Mouse (Mus musculus) ES-CJ7 (cell line): ENCODE results near the gene AW551984.
A peak's percentile ranks its signal among the peaks of the same experiment; 100 is the strongest.

Source experiments
- DNase-seq: peaks from one replicate; pipeline ENCODE4 v3.0.0; 2011; ENCODE audit warnings: low read depth, low spot score

The AW551984 gene

DNA sequence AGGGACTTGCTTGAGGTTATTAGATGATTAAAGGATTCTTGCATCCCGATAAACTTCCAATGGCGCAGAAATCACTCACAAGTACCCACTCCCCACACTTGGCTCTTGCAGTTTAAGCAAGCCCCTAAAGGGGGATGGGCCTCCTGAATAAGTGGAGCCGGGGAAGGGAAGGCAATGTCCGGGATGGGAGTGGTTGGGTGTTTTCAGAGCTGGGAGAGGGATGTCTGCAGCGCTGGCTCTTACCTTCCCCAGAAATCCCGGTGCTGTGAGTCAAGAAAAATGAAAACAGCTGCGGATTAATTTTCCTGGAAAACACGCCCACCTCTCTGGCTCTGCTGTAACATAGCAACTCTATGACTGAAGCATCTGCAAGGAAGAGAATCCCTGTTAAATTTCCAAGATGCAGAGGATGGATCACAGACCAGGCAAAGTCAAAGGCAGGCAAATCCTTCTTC, at the start of gene AW551984:
TSS of gene AW551984 (minus strand) at position 405 of the 455 bp plus-strand sequence.
- DNase-seq: peak; percentile 59

DNA sequence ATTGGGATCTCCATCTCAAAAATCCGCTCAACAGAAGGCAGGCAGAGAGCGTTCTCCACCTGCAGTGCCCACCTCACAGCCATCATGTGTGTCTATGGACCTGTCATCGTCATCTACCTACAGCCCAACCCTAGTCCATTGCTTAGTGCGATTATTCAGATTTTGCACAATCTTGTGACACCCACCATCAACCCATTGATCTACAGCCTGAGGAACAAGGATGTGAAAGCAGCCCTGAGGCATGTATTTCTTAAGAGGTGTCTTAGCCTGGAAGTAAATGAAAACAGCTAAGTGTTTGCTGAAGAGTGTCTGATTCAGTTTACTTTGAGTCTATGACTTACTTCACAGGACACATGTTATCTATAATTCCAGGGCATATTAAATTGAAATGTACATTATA, 43.2 kb upstream of the AW551984 start:
- no peak for DNase-seq

DNA sequence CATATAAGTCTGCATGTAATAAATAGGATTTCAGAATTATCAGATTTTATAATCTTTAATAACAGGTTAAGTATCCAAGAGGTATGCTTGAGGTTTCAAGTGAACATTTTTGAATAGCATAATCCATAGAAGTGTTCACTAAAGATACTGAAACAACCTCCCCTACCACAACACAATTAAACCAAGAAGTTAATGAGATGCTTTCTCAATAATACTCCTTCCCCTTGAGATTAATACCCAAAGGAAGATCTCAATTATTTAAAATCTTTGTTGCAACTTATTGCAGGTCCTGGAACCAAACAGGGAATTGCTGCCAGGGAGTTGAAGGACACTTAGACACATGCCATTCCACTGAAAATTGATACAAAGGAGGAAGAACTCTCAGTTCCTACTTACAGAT, 40.6 kb upstream of the AW551984 start, which contains the start of gene Olfr961:
TSS of gene Olfr961 (plus strand) at position 301 of the 400 bp plus-strand sequence.
- DNase-seq: no peak

DNA sequence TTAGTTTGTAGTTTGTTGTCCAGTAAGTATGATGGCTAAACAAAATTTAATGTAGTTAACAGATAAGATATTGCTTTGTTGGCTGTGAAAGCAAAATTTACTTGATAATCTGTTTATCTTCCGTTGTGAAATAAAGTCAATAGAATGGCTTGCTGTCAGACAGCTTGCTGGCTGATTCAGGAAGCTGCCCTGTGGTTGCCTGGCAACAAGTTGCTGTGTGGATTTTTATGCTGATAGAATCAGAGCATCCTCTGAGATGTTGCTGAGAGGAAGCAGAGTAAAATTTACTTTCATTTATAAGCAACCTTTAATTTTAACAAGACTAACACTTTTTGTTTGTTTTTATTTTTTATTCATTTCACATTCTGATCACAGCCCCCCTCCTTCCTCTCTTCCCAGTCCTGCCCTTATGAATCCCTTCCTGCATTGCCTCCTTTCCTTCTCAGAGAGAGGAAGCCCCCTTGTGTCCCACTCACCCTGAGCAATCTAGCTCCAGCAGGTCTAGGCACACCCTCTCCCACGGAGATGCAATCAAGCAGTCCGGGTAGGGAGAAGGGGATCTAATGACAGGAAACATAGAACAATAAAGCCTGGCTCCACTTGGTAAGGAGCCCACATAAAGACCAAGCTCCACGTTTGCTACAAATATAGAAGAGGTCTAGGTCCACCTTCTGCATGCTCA, 29.9 kb upstream of the AW551984 start:
- no peak for DNase-seq

DNA sequence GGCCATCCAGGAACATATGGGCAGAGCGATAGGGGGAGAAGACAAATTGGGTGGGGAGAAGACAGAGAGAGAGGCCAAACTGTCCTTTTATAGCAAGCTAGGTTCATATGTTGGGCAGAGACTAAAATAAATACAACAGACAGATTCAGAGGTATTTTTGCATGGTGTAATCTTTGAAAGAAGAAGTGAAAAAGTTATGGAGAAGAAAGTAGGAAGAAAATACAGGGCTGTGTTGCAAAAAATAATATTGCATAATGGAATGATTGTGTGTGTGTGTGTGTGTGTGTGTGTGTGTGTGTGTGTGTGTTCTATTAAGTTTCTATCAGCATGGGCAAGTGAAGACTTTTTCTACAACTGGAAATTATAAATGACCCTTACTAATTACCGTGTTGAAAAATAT, 24.9 kb upstream of the AW551984 start:
- DNase-seq: no peak

DNA sequence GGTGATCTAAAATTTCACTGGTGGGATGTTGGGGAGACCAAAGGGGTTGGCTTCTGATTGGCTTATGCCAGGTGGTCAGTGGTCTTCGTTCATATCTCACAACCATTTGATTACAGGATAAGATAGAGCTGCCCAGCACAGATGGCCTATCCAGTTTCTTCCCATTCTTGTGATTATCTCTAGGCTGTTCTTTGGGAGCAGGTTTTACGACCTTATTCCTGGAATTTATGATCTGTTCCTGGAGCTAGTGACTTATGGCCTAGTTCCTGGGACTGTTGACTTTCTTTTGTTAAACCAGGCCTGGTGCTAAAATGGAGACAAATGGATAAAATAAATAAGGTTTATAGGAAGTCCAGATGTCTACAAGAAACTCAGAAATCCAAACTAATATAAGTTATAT, 20.5 kb upstream of the AW551984 start:
- DNase-seq: no peak

DNA sequence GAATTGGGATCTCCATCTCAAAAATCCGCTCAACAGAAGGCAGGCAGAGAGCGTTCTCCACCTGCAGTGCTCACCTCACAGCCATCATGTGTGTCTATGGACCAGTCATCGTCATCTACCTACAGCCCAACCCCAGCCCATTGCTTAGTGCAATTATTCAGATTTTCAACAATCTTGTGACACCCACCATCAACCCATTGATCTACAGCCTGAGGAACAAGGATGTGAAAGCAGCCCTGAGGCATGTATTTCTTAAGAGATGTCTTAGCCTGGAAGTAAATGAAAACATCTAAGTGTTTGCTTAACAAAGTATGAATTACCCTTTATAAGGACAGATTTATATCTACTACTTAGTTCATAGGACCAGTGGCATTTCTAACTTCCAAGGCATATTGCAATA, 19.6 kb upstream of the AW551984 start:
- DNase-seq: no peak

DNA sequence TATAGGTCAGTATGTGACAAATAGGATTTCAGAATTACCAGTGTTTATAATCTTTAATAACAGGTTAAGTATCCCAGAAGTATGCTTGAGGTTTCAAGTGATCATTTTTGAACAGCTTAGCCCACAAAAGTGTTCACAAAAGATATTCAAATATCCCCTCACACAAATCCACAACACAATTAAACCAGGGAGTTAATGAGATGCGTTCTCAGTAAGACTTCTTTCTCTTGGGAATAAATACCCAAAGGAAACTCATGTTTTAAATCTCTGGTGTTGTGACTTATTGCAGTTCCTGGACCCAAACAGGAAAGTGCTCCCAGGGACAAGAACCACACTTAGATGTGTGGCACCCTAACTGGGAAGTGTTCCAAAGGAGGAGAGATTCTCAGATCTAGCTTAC, 16.9 kb upstream of the AW551984 start, which contains the start of gene Olfr960:
TSS of gene Olfr960 (plus strand) at position 301 of the 400 bp plus-strand sequence.
- DNase-seq: no peak

DNA sequence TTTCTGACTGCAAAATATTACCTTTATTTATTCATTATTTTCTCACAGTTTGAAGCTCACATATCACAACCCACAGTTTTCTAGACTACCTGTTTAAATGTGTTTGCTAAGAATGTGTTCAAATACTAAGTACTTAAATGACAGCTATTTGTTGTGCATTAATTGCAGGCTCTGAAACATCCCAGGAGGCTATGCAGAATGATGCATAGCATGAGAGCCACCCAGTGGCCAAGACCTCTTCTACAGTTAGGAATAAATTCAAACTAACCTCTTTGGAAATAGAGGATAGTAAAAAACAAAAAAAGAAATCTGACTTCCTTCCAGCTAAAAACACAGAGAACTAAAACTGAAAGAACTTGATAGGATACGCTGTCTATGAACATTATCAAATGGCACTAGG, 7.8 kb upstream of the AW551984 start:
- peak; percentile 17 for DNase-seq

DNA sequence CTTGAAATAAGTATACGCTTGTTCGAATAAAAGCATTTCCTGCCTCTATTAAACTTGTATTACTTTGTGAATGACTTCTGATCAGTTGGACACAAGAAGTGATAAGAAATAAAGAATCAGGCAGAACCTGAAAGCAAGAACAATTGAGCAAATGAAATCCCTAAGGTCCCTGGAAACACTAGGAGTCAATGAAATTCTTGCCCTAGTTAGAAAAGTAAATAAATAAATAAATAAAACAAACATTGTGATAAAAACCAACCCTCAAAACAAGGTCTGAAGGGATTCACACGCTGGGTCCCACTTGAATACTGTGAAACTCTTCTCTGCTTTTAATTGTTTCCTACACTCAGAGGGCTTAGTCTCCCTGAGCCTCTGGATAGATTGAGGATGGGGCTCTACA, 6.2 kb upstream of the AW551984 start, which contains the start of gene Olfr148:
TSS of gene Olfr148 (plus strand) at position 301 of the 400 bp plus-strand sequence.
- no peak for DNase-seq

DNA sequence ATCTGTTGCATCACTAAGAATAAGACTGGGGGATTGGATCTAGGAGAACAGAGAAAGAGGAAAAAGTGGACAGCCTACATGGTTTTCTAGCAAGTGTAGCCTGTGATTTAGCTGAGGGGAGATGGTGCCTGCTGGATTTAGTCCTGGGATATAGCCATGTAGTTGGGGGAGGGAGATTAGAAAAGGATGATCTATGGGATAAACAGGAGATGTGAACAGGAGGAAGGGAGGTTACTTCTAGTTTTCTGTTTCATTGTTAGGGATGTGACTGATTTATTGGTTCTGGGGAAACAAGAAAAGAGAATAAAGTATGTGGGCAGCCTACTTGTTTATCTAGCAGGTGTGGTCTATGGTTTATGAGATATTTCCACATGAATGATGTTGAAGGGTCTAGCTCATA, 4.3 kb upstream of the AW551984 start:
- DNase-seq: no peak

DNA sequence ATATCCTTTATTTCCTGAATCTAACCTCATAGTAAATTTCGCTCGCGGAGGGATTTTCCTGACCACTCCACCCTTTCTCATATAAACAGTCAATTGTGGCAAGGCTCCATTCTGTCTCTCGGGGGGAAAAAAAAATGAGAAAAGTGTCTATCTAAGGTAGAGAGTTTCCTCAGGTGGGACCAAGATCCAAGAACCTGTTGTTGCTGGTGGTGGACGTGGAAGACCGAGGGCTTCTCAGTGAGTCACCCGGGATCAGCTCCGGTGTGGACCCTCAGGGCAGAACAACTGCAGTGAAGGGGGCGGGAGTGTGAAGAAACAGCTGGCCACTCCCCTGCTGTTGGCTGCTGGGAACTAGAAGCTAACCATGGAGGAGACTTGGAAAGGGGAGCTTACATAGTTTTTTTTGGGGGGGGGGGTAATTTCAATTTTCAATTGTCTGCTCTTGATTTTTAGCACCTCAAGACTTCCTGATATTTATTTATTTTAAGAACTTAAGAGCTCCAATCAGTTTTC, 814 bp downstream of the AW551984 start:
- peak; percentile 32 for DNase-seq

DNA sequence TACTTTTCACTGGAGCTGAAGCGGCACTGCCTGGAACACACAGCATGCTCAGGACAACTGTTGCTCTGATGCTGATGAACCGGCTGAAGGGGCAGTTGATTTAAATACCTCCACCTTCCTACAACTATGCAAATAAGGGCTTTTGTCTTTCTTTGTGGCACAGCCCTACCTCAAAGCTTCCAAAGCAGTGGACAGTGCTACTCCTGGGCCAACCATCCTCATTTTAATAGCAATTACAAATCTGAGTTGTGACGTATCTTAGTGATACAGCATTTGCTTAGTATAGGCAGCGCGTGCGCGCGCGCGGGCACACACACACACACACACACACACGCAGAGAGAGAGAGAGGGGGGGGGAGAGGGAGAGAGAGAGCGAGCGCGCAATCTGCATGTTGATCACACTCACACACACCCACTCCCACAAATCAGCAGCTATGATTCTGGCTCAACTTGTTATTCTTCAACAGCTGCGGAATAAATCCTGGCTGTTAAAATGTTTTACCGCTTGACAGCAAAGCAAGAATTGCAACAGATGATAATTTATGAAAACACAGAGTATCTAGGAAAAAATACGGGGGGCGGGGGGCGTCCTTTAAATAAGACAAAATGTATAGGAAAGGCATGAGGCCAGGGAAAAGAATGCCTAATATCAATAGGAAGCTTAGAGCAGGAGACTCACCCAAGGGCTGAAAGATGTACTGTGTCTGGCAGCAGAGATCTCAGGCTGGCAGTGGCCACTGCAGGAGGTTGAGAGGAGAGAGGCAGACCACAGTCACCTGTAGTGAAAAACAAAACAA, 1.5 kb downstream of the AW551984 start:
- peak; percentile 60 for DNase-seq

DNA sequence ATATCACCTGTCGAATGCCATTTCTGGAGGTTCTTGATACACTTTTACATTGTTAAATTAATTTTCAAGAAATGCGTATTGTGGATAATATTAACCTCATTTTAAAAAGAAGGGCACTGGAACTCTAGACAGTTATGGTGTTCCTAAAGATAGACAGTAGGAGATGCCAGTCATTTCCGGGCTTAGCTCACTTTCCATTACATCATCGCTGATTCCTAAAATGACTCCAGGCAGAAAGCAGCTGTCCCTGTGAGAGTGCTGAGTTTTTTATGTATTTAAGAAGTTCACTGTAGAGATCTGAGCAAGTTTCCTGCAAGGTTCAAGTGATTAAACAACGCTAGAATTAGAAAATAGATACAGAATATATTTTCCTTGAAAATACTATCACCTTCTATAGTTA, 27.2 kb downstream of the AW551984 start:
- no peak for DNase-seq

DNA sequence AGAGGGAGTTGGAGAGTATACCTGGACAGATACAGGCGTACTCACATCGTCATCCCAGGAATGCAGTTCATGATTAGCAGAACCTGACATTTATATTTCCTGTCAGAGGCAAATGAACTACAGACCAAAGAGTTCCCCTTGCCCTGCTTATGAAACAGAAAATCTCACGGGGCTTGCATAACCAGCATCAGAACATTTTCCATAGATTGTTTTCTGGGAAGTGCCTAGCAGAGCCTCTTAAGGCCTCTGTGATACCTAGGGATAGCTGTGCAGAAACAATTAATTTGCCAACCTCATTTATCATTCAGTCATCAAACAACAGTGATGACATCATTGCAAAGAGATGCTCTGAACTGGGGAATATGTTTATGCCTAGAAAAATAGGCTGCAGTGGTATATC, 28.7 kb downstream of the AW551984 start, which contains the start of gene Olfr959:
TSS of gene Olfr959 (minus strand) at position 101 of the 400 bp plus-strand sequence.
- DNase-seq: no peak

DNA sequence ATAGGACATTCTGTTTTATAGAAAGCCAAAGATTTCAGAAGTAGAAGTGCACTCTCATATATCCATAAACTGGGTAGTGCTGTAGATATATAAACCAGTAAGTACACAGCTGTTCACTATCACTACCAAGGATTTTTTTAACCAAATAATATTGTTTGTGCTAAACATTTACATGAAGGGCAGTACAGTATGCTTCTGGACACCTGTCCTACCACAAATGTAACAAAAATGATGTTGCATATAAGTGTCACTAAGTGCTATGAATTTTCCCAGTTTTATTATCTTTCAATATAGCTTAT, 45.9 kb downstream of the AW551984 start:
- no peak for DNase-seq

DNA sequence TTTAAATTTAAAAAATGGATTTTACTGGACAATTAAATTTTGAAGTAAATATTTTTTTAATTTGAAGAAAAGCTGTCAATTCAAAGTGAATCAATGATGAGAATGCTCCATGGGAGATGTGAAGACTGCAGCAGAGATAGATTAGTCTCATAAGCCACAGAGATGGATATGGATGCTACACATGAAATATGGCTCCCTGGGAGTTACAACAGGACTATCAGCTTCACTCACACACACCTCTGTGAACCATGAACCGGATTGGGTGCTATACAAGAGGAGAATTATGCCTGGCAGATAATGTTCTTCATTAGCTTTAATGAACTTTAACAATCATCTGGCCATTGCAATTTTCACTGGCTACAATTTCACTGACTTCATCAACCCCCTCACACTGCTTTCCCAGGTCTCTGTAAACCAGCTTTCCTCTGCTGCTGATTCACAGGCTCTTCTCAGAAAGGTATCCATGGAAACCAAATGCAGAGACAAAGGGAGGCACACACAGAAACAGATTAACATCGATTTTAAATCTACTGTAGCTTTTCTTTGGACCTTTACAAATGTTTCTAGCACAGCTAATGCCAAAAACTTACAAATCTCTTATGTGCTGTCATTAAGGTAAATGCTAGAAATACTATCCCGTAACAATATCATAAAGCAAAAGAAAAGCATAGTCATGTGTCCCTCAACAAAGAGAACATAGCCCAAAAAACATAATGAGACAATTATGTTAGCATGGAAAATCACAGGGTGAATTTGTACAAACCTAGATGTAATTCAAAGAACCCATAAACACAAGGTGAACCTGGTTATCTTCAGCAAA, 46.5 kb downstream of the AW551984 start:
- DNase-seq: no peak

DNA sequence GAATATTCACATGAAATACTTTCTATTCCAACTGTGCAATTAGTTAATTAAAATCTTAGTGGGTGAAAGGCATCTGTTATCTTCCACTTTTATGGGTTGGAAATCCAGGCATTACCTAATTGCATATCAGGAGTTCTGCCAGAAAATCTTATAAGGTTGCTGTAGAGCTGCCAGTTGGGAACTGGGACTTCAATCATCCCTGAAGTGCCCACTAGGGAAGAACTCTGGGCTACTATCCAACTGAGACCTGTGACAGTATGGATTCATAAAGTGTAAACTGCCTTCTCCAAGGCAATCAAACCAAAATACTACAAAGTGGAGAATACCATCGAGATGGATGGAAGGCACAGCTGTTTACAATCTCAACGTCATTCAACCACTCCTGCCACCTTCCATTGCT, 50.3 kb downstream of the AW551984 start, which contains the start of gene Olfr958:
TSS of gene Olfr958 (minus strand) at position 109 of the 400 bp plus-strand sequence.
- no peak for DNase-seq

DNA sequence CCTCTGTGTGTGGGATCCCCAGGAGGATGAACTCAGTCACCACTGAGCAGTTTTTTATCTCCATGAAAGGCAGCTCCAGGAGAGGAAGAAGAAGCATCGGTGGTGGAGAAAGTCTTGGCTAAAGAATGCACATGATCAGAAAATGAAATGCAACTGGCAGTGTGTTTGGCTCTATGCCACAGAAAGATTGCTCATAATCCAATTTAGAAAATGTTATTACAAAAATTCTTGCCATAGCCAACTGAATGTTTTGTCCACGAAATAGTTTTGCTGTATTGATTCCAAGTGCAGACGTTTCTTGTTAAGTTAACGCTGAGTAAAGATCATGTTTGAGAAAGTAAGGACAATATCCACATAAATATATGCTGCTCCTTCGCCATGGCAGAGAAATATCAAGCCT, 53.4 kb downstream of the AW551984 start:
- DNase-seq: no peak
